Mouse (Mus musculus): ENCODE measurements around the gene Btbd9. TPM values are rescaled to one million over a fixed set of nuclear protein-coding genes. Genes with fewer than 3 reads are reported as not detected.

Gene Btbd9
- total and polyA plus RNA-seq, 3 experiments: 24.7 to 33.8 TPM; not detected in 1

DNA sequence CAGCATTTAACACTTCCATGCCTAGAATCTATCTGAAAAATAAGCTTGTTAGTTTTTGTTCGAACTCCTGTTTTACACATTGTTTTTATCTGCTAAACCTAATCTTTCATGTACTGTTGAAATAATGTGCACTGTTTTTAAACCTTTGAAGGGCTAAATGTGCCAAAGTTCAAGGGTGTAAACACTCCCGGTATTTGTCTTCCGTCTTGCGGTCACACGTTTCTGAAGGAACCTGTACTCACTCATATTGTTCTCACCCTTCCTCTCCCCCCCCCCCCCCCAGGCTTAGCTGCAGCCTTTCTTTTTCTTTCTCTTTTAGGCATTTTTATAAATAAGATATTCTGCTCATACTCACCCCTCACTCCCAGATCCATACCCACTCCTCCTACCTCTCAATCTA is 212.9 kb downstream of the Btbd9 start:
- no peak for TF ChIP-seq EP300 (IDR thresholded peaks at IDR 0.05; ENCODE audit: low read depth in 1 of 2, low read length in 2 of 2)
- TF ChIP-seq KAT2A (conservative IDR thresholded peaks at IDR 0.05; ENCODE audit: low read depth, low read length): no peak
- no peak for TF ChIP-seq NELFE (IDR thresholded peaks at IDR 0.05; ENCODE audit: low read depth, low read length)
- TF ChIP-seq MYC (IDR thresholded peaks at IDR 0.05; ENCODE audit: low read depth, low read length): no peak
- TF ChIP-seq ETS1 (IDR thresholded peaks at IDR 0.05; ENCODE audit: low read depth, low read length): no peak
- TF ChIP-seq E2F4 (IDR thresholded peaks at IDR 0.05; ENCODE audit: borderline replicate concordance, low read depth, low read length): no peak
- no peak for TF ChIP-seq HCFC1 (IDR thresholded peaks at IDR 0.05; ENCODE audit: low read depth, low read length)
- no peak for TF ChIP-seq ZMIZ1 (IDR thresholded peaks at IDR 0.05; ENCODE audit: low read depth, low read length)
- no peak for TF ChIP-seq ZC3H11A (IDR thresholded peaks at IDR 0.05; ENCODE audit: low read depth, low read length)
- TF ChIP-seq USF1 (IDR thresholded peaks at IDR 0.05; ENCODE audit: low read depth, low read length): no peak
- TF ChIP-seq MAFK (IDR thresholded peaks at IDR 0.05; ENCODE audit: borderline replicate concordance, low read depth, low read length): no peak
- no peak for TF ChIP-seq MAX (IDR thresholded peaks at IDR 0.05; ENCODE audit: low read length)
- H3K9me3 ChIP-seq (replicated peaks; ENCODE audit: insufficient read depth, low read length): no peaks in the 10 kb centered on the region
- H3K36me3 ChIP-seq (ENCODE audit: control insufficient read depth in 1 of 2, insufficient read depth in 2 of 2, low read length in 2 of 2): no peaks in the 10 kb centered on the region
- no peak overlapping the region for H3K4me3 ChIP-seq (ENCODE audit: control insufficient read depth in 1 of 2, insufficient read depth in 1 of 2, low read depth in 2 of 2, low read length in 2 of 2)
- no peaks in the 10 kb centered on the region for H3K27me3 ChIP-seq (ENCODE audit: control insufficient read depth in 1 of 2, insufficient read depth in 2 of 2, low read length in 2 of 2)
- DNase-seq (ENCODE audit: low read depth, low spot score): no peak
- H3K79me2 ChIP-seq (ENCODE audit: control insufficient read depth, insufficient read depth, low read length, poor library complexity): no peaks in the 10 kb centered on the region
- H3K4me1 ChIP-seq (ENCODE audit: control insufficient read depth in 1 of 2, insufficient read depth in 2 of 2, low read length in 2 of 2): no peaks in the 10 kb centered on the region
- no peak overlapping the region for H3K27ac ChIP-seq (ENCODE audit: control insufficient read depth, low read depth, low read length)
- no peak overlapping the region for H3K9ac ChIP-seq (ENCODE audit: control insufficient read depth, low read depth, low read length, poor library complexity, severe bottlenecking)

DNA sequence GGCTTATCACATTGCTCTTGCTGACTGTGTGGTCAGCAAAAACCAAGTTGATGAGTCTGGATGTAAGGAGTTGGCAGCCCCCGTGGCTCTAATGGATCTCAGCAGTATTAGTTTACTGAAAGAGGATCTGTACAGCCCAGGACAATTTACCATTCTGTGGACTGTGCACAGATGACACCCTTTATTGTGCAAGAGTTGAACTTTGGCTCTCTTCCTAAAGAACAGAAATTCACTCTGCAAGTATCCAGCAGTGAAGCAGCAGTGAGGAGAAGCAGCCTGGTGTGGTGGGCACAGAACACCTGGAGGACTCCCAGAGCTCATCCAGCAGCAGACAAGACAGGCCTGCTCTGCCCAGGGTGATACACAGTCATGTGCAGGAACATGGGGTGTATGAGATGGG is 215.6 kb downstream of the Btbd9 start:
- no peaks in the 10 kb centered on the region for H3K9me3 ChIP-seq (replicated peaks; ENCODE audit: insufficient read depth, low read length)
- no peaks in the 10 kb centered on the region for H3K27me3 ChIP-seq (ENCODE audit: control insufficient read depth in 1 of 2, insufficient read depth in 2 of 2, low read length in 2 of 2)
- TF ChIP-seq MAZ (IDR thresholded peaks at IDR 0.05; ENCODE audit: low read depth, low read length): no peak
- no peak for TF ChIP-seq ZNF384 (IDR thresholded peaks at IDR 0.05; ENCODE audit: low read depth, low read length)
- H3K4me1 ChIP-seq (ENCODE audit: control insufficient read depth in 1 of 2, insufficient read depth in 2 of 2, low read length in 2 of 2): no peaks in the 10 kb centered on the region
- no peak for DNase-seq (ENCODE audit: low read depth, low spot score)
- H3K36me3 ChIP-seq (ENCODE audit: control insufficient read depth in 1 of 2, insufficient read depth in 2 of 2, low read length in 2 of 2): no peaks in the 10 kb centered on the region
- no peaks in the 10 kb centered on the region for H3K79me2 ChIP-seq (ENCODE audit: control insufficient read depth, insufficient read depth, low read length, poor library complexity)
- no peak overlapping the region for H3K9ac ChIP-seq (ENCODE audit: control insufficient read depth, low read depth, low read length, poor library complexity, severe bottlenecking)
- H3K4me3 ChIP-seq (ENCODE audit: control insufficient read depth in 1 of 2, insufficient read depth in 1 of 2, low read depth in 2 of 2, low read length in 2 of 2): no peak overlapping the region
- H3K27ac ChIP-seq (ENCODE audit: control insufficient read depth, low read depth, low read length): no peak overlapping the region

DNA sequence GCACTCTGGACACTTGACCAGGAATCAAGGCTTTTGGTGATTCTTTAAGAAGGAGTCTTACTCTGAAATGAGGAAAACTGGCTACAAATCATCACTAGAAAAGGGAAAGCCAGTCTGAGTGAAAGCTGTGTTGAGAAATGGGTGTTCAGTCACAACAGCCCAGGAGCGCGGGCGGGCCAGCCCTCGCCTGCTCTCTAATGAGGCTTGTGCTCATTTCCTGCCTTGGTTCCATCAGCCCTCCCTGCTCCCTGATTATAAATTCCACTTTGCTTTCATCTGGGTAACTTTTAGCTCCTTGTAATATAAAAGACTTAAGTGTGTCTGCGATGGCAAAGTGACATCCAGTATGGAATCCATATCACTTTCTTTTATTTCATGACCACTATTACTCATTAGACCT is 216.9 kb downstream of the Btbd9 start:
- H3K9me3 ChIP-seq (replicated peaks; ENCODE audit: insufficient read depth, low read length): no peaks in the 10 kb centered on the region
- H3K4me3 ChIP-seq (ENCODE audit: control insufficient read depth in 1 of 2, insufficient read depth in 1 of 2, low read depth in 2 of 2, low read length in 2 of 2): no peak overlapping the region
- no peak overlapping the region for H3K9ac ChIP-seq (ENCODE audit: control insufficient read depth, low read depth, low read length, poor library complexity, severe bottlenecking)
- DNase-seq (ENCODE audit: low read depth, low spot score): no peak
- no peaks in the 10 kb centered on the region for H3K27me3 ChIP-seq (ENCODE audit: control insufficient read depth in 1 of 2, insufficient read depth in 2 of 2, low read length in 2 of 2)
- H3K27ac ChIP-seq (ENCODE audit: control insufficient read depth, low read depth, low read length): no peak overlapping the region
- no peak for TF ChIP-seq MXI1 (IDR thresholded peaks at IDR 0.05; ENCODE audit: low read depth, low read length)
- TF ChIP-seq MAFK (IDR thresholded peaks at IDR 0.05; ENCODE audit: borderline replicate concordance, low read depth, low read length): no peak
- no peaks in the 10 kb centered on the region for H3K36me3 ChIP-seq (ENCODE audit: control insufficient read depth in 1 of 2, insufficient read depth in 2 of 2, low read length in 2 of 2)
- no peaks in the 10 kb centered on the region for H3K79me2 ChIP-seq (ENCODE audit: control insufficient read depth, insufficient read depth, low read length, poor library complexity)
- no peaks in the 10 kb centered on the region for H3K4me1 ChIP-seq (ENCODE audit: control insufficient read depth in 1 of 2, insufficient read depth in 2 of 2, low read length in 2 of 2)

Measured in MEL (cell line).